Mouse (Mus musculus) forebrain, postnatal 0 days (tissue): Measurements from ENCODE around the gene Lck. TPM values are rescaled to one million over a fixed set of nuclear protein-coding genes. Genes with fewer than 3 reads are reported as not detected.

Source experiments
- ATAC-seq: fragments of 200-750 bp; cut with Nextera tagmentation; 2 replicates; pipeline ENCODE4 v1.8.0; 2017; ENCODE audit warnings: mild to moderate bottlenecking, moderate library complexity
- DNase-seq: peaks from one replicate; pipeline ENCODE4 v3.0.0-alpha.2; 2015
- H3K27ac ChIP-seq: fragments of 300-500 bp; sonication (generic); 2 replicates; pipeline ENCODE4 v1.5.1; 2014; ENCODE audit warnings: low read depth, mild to moderate bottlenecking, antibody characterized with exemption, low read length, moderate library complexity, mixed read lengths
- H3K27me3 ChIP-seq: fragments of 300-500 bp; sonication (generic); 2 replicates; pipeline ENCODE4 v1.6.1; 2014; ENCODE audit warnings: mild to moderate bottlenecking, low read length, mixed read lengths; ENCODE audit not compliant: insufficient read depth
- H3K36me3 ChIP-seq: fragments of 300-500 bp; sonication (generic); 2 replicates; pipeline ENCODE4 v1.6.1; 2014; ENCODE audit warnings: mild to moderate bottlenecking, moderate library complexity; ENCODE audit not compliant: insufficient read depth
- H3K4me1 ChIP-seq: fragments of 300-500 bp; sonication (generic); 2 replicates; pipeline ENCODE4 v1.6.1; 2014; ENCODE audit warnings: antibody characterized with exemption; ENCODE audit not compliant: insufficient read depth
- H3K4me2 ChIP-seq: fragments of 300-500 bp; sonication (generic); 2 replicates; pipeline ENCODE4 v1.6.1; 2014; ENCODE audit warnings: low read depth, mild to moderate bottlenecking, moderate library complexity
- H3K4me3 ChIP-seq: fragments of 300-500 bp; sonication (generic); 2 replicates; pipeline ENCODE4 v1.5.1; 2014; ENCODE audit warnings: low read depth, low read length, mixed read lengths
- H3K9ac ChIP-seq: fragments of 300-500 bp; sonication (generic); 2 replicates; pipeline ENCODE4 v1.6.1; 2014; ENCODE audit warnings: mild to moderate bottlenecking
- H3K9me3 ChIP-seq: fragments of 300-500 bp; sonication (generic); 2 replicates; pipeline ENCODE4 v1.6.1; 2016; ENCODE audit warnings: low read length
- CTCF ChIP-seq: sonication (generic); IDR thresholded peaks from 2 replicates; pipeline ENCODE4 v1.5.1; 2016; ENCODE audit warnings: antibody characterized with exemption, control low read depth, low read depth
- WGBS: fragments of 180-500 bp; shearing (Covaris S2); extraction: QIAGEN DNeasy Blood & Tissue Kit; methylation state at CpG from one replicate; pipeline ENCODE4 v1.1.7; 2014; 5-methylcytosine and 5-hydroxymethylcytosine counted together
- polyA plus RNA-seq: library from polyadenylated mRNA; unstranded; fragments of >200 nt; fragmentation: Nextera tagmentation; extraction: Ambion mirVana; gene quantifications from 2 replicates; pipeline ENCODE4 v1.2.1, GENCODE M21; 2015
- total RNA-seq: library from RNA; depleted of rRNA; stranded (reverse); fragments of >200 nt; gene quantifications from 2 replicates; pipeline ENCODE4 v1.2.3, GENCODE M21; 2014

The Lck gene
- total and polyA plus RNA-seq, 2 experiments from 2014 or later: 15.3 to 17.0 TPM

DNA sequence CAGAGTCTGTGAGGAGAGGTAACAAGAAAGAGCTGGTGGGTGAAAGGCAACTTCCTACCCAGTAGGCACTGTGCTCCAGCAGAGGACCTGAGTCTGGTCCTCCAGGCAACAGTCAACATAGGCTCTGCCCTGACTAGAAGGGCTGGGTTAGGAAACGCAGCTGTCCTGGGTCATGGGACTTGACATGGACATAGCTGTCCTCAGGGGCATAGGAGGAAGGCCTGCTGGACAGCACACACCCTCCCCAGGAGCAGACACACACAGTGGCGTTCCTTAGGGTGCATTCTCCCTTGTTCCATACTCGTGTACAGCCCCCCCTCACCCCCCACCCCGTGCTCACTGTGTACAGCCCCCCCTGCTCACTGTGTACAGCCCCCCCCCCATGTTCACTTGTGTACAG is 37.0 kb upstream of the Lck start:
- Histone ChIP-seq H3K4me3 (no peak overlapping the region), H3K4me2 (no peak overlapping the region), H3K27me3 (no peaks in the 10 kb centered on the region), H3K36me3 (peaks cover 20% of the 10 kb centered on the region), H3K9me3 (no peaks in the 10 kb centered on the region), H3K9ac (no peak overlapping the region), H3K4me1 (no peaks in the 10 kb centered on the region), H3K27ac (no peak overlapping the region)
- ATAC-seq: no peak
- WGBS: 68% methylated on average over 4 of the region's 4 CpGs
- TF ChIP-seq CTCF: no peak
- DNase-seq: no peak

DNA sequence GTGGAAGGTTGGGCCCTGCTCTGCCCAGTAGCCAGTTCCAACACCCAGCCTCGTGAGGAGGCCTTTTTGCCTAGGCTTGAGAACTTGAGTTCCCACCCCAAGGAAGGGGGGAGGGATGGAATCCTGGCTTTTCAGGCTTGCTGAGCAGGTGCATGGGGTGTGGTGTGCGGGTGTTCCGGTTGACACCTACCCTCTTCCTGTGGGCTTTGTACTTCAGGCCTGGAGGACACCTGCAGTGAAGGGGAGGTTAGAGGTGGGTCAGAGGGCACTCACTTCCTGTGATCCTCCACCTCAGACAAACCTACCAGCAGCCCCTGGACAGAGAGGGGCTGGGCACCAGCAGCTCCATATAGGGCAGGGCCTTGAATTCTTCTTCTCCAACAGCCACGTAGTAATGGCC is 36.6 kb upstream of the Lck start:
- Histone ChIP-seq H3K9ac (no peak overlapping the region), H3K9me3 (no peaks in the 10 kb centered on the region), H3K27ac (no peak overlapping the region), H3K27me3 (no peaks in the 10 kb centered on the region), H3K36me3 (peaks cover 23% of the 10 kb centered on the region), H3K4me1 (no peaks in the 10 kb centered on the region), H3K4me2 (no peak overlapping the region), H3K4me3 (no peak overlapping the region)
- TF ChIP-seq CTCF: no peak
- DNase-seq (no peak), ATAC-seq (no peak)
- WGBS: 81% methylated on average over 4 of the region's 4 CpGs

DNA sequence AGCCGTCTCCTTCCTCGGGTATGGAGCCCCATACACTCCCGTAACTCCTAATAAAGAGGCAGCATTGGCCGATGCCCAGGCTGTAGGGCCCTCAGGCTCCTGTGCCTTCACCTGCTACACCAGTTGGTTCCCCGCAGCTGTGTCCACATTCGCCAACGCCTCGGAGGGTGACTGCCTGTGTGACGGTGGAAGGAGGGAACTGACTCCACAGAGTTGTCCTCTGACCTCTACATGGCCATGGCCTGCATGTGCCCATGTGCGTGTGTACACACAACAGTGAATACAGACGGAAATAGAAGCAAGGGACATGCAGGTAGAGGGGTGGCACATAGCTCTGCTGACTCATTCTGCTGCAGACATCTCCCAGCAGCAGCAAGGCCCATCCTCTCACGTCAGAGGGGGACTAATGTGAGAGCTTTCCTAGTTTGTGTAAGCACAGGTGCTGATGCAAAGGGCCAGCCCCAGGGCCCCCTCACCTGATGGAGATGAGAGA is 35.7 kb upstream of the Lck start:
- H3K9ac ChIP-seq: no peak overlapping the region
- no peaks in the 10 kb centered on the region for H3K9me3 ChIP-seq
- WGBS: 87% methylated on average over 12 of the region's 12 CpGs
- ATAC-seq (peak; percentile 3; the same call in 1 of the 2 replicates), DNase-seq (no peak)
- H3K27me3 ChIP-seq: no peaks in the 10 kb centered on the region
- no peaks in the 10 kb centered on the region for H3K4me1 ChIP-seq
- no peak overlapping the region for H3K27ac ChIP-seq
- H3K36me3 ChIP-seq: peaks cover 31% of the 10 kb centered on the region
- H3K4me3 ChIP-seq: no peak overlapping the region
- TF ChIP-seq CTCF: no peak
- H3K4me2 ChIP-seq: no peak overlapping the region

DNA sequence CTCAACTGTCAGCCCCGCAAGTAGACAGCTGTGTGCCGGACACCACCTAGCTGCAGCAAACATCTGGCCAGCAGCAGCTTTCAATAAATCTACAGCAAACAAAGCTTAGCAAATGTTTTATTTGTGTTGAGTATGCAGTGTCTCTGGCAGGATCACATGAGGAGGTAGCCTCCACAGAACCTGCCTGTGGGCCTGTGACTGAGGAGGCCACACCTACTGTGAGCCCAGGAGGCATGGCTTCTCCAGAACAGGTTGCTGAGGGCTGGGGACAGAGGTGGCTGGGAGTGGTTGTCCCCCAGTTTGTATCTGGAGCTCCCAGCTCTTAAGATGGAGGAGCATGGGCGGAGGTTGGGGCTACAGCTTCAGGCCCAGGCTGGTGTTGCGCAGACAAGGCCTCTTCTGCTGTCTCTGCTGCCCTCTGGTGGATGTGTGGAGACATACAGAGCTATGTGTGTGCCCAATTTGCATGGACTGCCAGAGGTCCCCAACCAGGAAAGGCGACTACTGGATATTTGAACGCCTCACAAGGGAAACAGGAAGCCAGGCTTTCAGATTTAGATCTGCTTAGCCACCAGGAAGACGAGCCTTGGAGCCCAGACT is 35.1 kb upstream of the Lck start:
- WGBS: 34% methylated on average over 7 of the region's 7 CpGs
- Histone ChIP-seq H3K27ac (peak overlapping the region; percentile 70), H3K4me2 (no peak overlapping the region), H3K4me3 (no peak overlapping the region), H3K9me3 (no peaks in the 10 kb centered on the region), H3K4me1 (no peaks in the 10 kb centered on the region), H3K9ac (no peak overlapping the region; the same call in 1 of the 2 replicates), H3K36me3 (peaks cover 36% of the 10 kb centered on the region), H3K27me3 (no peaks in the 10 kb centered on the region)
- DNase-seq (peak; percentile 91), ATAC-seq (peak; percentile 95)
- TF ChIP-seq CTCF: peak; percentile 91

DNA sequence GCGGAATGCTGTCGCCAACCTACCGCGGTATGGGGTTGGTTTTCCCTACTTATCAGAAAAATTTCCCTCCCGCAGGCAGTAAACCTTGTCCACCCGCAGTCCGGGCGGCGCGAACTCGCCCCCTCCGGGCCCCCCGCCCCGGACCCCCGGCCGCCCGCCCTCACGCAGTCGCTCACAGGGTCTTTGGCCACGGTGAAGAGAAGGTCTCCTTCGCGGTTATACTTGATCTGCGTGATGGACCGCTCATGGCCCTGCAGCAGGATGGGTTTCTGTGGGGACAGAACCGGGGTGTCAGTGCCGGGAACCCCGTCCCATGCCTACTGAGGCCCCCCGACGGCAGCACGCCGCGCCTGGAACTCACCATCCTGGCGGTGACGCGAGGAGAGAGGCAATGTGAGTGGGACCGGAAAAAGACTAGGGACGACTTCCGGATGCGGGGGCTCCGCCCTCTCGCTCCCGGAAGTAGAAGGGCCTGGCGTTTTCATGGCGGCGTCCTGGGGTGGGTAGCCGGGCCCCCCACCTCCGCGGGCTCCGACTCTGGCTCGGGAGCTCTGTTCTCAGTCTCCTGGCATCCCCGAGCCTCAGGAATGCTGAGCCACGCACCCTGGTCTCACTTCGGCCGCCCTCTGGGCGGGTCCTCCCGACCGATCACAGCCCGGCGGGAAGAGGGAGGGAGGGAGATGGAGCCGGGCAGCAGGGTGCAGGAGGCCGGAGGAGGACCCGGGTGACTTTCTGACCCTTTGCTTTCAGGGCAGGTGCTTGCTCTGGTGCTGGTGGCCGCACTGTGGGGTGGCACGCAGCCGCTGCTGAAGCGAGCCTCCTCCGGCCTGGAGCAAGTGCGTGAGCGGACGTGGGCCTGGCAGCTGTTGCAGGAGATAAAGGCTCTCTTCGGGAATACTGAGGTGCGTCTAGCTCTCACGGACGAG is 27.1 kb upstream of the Lck start, which contains the start of the genes Eif3i and Tmem234:
Gene Eif3i (minus strand): TSS at position 416 of the 926 bp plus-strand sequence.
Gene Tmem234 (plus strand): TSS at position 436 of the 926 bp plus-strand sequence.
- peak within 1 kb of the TSS; percentile 77 for H3K27ac ChIP-seq
- peak; percentile 43 for TF ChIP-seq CTCF
- ATAC-seq: peak; percentile 99
- peaks cover 26% of the 10 kb centered on the region for H3K36me3 ChIP-seq
- 2% methylated on average over 73 of the region's 74 CpGs for WGBS
- H3K27me3 ChIP-seq: no peaks in the 10 kb centered on the region
- H3K4me1 ChIP-seq: peaks cover 15% of the 10 kb centered on the region; the same call in 1 of the 2 replicates
- H3K9ac ChIP-seq: peak within 1 kb of the TSS; percentile 86
- H3K4me2 ChIP-seq: peak within 1 kb of the TSS; percentile 79
- peak within 1 kb of the TSS; percentile 77 for H3K4me3 ChIP-seq
- H3K9me3 ChIP-seq: no peaks in the 10 kb centered on the region
- DNase-seq: peak; percentile 89

DNA sequence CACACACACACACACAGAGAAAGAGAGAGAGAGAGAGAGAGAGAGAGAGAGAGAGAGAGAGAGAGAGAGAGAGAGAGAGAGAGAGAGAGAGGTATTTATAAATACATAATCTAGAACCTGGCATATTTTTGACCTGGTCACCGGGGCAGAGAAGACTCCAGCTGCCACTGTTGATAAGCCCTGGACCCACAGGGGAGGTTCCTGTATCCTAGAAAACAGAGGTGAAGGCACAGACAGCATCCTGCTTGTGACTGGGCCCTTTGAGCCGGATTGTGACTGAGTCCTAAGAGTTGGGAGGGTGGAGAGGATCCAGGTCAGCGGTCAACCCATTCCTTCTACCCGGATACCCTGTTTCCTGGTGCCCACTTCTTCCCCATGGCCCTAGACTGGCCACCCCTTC is 15.4 kb upstream of the Lck start:
- H3K4me2 ChIP-seq: no peak overlapping the region
- H3K36me3 ChIP-seq: peaks cover 32% of the 10 kb centered on the region
- no peak for DNase-seq
- H3K27ac ChIP-seq: no peak overlapping the region
- H3K9me3 ChIP-seq: no peaks in the 10 kb centered on the region
- H3K27me3 ChIP-seq: no peaks in the 10 kb centered on the region
- no peak overlapping the region for H3K4me3 ChIP-seq
- WGBS: 79% methylated on average over 4 of the region's 4 CpGs
- TF ChIP-seq CTCF: no peak
- ATAC-seq: no peak
- no peak overlapping the region for H3K9ac ChIP-seq
- no peaks in the 10 kb centered on the region for H3K4me1 ChIP-seq

DNA sequence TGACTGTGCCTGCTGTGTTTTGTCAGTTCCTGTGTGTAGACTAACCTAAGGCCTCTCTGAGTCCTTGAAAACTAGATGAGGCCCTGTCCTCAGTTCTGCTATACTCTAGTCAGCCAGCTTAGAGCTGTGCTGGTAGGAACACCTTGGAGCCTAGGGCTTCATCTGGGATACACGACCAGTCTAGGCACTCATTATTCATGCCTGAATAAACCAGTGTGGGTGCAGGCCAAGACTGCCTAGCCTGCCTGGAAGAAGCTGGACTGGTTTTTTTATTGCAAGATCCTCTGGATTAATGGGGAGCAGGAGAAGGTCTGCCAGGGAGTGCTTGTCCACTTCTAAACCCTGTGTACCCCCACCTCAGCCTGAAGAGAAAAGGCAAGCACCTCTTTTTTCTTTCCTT is 13.5 kb upstream of the Lck start:
- Histone ChIP-seq H3K4me1 (no peaks in the 10 kb centered on the region), H3K27me3 (no peaks in the 10 kb centered on the region), H3K9ac (no peak overlapping the region), H3K36me3 (peaks cover 17% of the 10 kb centered on the region), H3K4me3 (no peak overlapping the region), H3K27ac (no peak overlapping the region), H3K4me2 (no peak overlapping the region), H3K9me3 (no peaks in the 10 kb centered on the region)
- DNase-seq: no peak
- no peak for TF ChIP-seq CTCF
- no peak for ATAC-seq
- 15% methylated on average over 1 of the region's 1 CpGs for WGBS
